Mouse (Mus musculus) adrenal gland, postnatal 14 days (tissue): ENCODE results near the gene Olfr57. TPM values are rescaled to one million over a fixed set of nuclear protein-coding genes. Genes with fewer than 3 reads are reported as not detected.
"Not testable (repeated sequence)": the region's sequence is repeated elsewhere in the genome, so short reads cannot be mapped to it uniquely, and the experiment has no call there.

Experiments used
- DNase-seq: peaks from one replicate; pipeline ENCODE4 v3.0.0; 2021; ENCODE audit warnings: mixed read lengths
- long read RNA-seq, 2 experiments: library from polyadenylated mRNA; stranded (forward); transcript quantifications; one replicate each; pipeline ENCODE4 v2.0.0; 2021
- total RNA-seq: library from RNA; stranded (reverse); gene quantifications from 2 replicates; pipeline ENCODE4 v1.2.3, GENCODE M21; 2021

Gene Olfr57
- not detected in 2 replicates for total RNA-seq
- long read RNA-seq, experiment 1 = 0 reads
- long read RNA-seq, experiment 2 = 0 reads

DNA sequence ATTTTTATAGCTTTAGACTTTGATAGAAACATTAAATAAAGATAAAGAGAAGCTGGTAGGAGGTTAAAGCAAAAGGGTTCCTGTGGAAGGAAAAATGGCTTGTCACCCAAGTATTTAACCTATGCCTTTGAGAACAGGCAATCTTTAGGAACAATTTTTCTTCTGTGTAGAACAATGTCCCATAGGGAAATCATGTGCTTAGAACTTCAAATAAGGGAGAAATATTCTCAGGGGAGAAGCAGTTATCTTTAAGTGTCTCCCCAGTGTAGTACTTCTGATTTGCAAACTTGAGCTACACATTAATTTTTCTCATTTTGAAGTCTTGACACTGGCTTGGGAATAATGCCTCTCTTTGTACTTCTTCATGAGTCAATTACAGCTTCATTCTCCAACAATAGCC, at the start of gene Olfr57:
Olfr57 (plus strand) TSS at position 301 of the 400 bp plus-strand sequence.
- no peak for DNase-seq

DNA sequence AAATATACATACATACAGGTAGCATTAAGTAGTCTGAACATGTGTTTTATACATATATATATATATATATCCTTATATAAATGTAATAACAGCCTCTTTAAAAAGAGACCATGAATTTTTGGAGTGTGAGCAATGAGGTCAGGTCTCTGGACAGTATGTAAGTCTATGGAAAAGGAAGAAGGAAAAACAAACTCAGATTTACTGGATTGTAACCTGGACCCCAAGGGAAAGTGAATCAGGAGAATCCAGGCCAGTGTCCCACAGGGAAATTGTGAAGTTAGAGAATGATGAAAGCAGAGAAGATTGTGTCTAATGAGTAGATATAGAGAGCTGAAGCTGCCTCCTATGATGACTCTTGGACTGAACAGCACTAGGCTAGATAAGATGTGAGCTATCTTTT, 47.8 kb upstream of the Olfr57 start, which contains the start of gene Olfr1352:
Olfr1352 (plus strand) TSS at position 301 of the 400 bp plus-strand sequence.
- no peak for DNase-seq

DNA sequence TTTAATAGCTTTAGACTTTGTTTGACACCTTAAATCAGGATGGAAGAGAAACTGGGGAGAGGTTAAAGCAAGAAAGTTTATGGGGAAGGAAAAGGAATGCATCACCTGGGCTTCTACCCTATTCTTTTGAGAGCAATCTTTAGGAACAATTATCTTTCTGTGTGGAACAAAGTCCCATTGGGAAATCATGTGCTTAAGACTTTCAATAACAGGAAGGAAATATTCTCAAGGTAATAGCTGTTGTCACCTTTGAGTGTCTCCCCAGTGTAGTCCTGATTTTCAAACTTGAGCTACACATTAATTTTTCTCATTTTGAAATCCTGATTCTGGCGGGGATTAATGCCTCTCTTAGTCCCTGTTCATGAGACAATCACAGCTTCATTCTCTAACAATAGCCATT, 16.4 kb upstream of the Olfr57 start, which contains the start of gene Olfr1351:
Olfr1351 (plus strand) TSS at position 301 of the 400 bp plus-strand sequence.
- DNase-seq = no peak

- DNase-seq = not testable (repeated sequence)
These were observed 13.9 kb downstream of the Olfr57 start for GRCm38 (mm10) chr10:79042457-79042856.

DNA sequence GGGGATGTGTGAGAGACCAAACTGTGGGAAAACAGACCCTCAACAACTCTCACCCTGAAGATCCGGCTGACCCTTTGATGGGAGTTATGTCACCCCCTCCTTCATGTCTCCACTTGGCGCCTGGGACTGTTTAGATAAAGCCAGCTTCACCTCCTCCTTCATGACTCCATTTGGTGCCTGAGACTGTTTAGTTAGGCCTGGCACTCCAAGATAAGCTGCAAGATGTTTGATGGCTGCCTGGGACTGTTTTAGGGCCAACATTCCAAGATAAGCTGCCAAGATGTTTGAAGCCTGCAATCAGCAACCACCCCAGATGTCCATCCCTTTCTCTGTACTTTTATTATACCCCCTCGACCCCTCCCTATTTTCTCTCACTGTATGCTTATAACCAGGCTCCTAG, 28.8 kb downstream of the Olfr57 start:
- not testable (repeated sequence) for DNase-seq

Other genes with a start within 250 kb of the Olfr57 start
- gene Slc1a6, start 248.2 kb upstream of the Olfr57 start, total RNA-seq = 0.15 and 0.64 TPM in 2 replicates
- not detected in 2 replicates for gene Olfr1356, start 176.6 kb upstream of the Olfr57 start, total RNA-seq
- not detected in 2 replicates for gene Olfr1355, start 153.2 kb upstream of the Olfr57 start, total RNA-seq
- gene Olfr1354, start 115.6 kb upstream of the Olfr57 start, total RNA-seq = not detected in 2 replicates
- not detected in 2 replicates for gene Olfr8, start 78.1 kb upstream of the Olfr57 start, total RNA-seq
- gene Olfr1353, start 65.4 kb upstream of the Olfr57 start, total RNA-seq = not detected in 2 replicates
- not detected in 2 replicates for gene Olfr1352, start 47.7 kb upstream of the Olfr57 start, total RNA-seq
- not detected in 2 replicates for gene Olfr1351, start 16.3 kb upstream of the Olfr57 start, total RNA-seq
- 14.4 and 18.8 TPM in 2 replicates for gene 2610008E11Rik, start 68.9 kb downstream of the Olfr57 start, total RNA-seq
- gene Vmn2r80, start 120.0 kb downstream of the Olfr57 start, total RNA-seq = not detected in 2 replicates
- not detected in 2 replicates for gene Vmn2r81, start 219.0 kb downstream of the Olfr57 start, total RNA-seq